Mouse (Mus musculus): ENCODE data around the gene Epn2. TPM values are rescaled to one million over a fixed set of nuclear protein-coding genes. Genes with fewer than 3 reads are reported as not detected.
A peak's percentile ranks its signal among the peaks of the same experiment; 100 is the strongest.
"Not testable (repeated sequence)": the region's sequence is repeated elsewhere in the genome, so short reads cannot be mapped to it uniquely, and the experiment has no call there.

Gene Epn2
- polyA plus RNA-seq, 2 experiments from 2014 or later, result 0.26 to 0.86 TPM

GRCm38 (mm10) chr11:61590516-61591213 lies 11.2 kb upstream of the Epn2 start:
- ATAC-seq, result no peak

GRCm38 (mm10) chr11:61585421-61585820 lies 5.9 kb upstream of the Epn2 start:
- no peak for ATAC-seq

GRCm38 (mm10) chr11:61584830-61585229 lies 5.3 kb upstream of the Epn2 start:
- ATAC-seq, result no peak

- ATAC-seq, result no peak
Observed at GRCm38 (mm10) chr11:61584096-61584495, 4.6 kb upstream of the Epn2 start.

- not testable (repeated sequence) for ATAC-seq
Observed at GRCm38 (mm10) chr11:61582808-61583207, 3.3 kb upstream of the Epn2 start.

- ATAC-seq, result no peak
Observed at GRCm38 (mm10) chr11:61579878-61580381, 443 bp upstream of the Epn2 start.

- ATAC-seq, result no peak
Observed at GRCm38 (mm10) chr11:61578541-61578982, 925 bp downstream of the Epn2 start.

GRCm38 (mm10) chr11:61577991-61578390 lies 1.5 kb downstream of the Epn2 start:
- no peak for ATAC-seq

- no peak for ATAC-seq
Observed at GRCm38 (mm10) chr11:61577349-61577748, 2.1 kb downstream of the Epn2 start.

GRCm38 (mm10) chr11:61573266-61573665 lies 6.2 kb downstream of the Epn2 start:
- no peak for ATAC-seq

GRCm38 (mm10) chr11:61571225-61571624 lies 8.3 kb downstream of the Epn2 start:
- ATAC-seq, result no peak

GRCm38 (mm10) chr11:61569671-61570070 lies 9.8 kb downstream of the Epn2 start:
- ATAC-seq, result no peak

- no peak for ATAC-seq
Observed at GRCm38 (mm10) chr11:61564566-61564965, 14.9 kb downstream of the Epn2 start.

GRCm38 (mm10) chr11:61563939-61564338 lies 15.5 kb downstream of the Epn2 start:
- peak; percentile 53 for ATAC-seq

GRCm38 (mm10) chr11:61562421-61562820 lies 17.1 kb downstream of the Epn2 start:
- ATAC-seq, result no peak

- no peak for ATAC-seq
Observed at GRCm38 (mm10) chr11:61559572-61559971, 19.9 kb downstream of the Epn2 start.

GRCm38 (mm10) chr11:61553015-61553754 lies 26.3 kb downstream of the Epn2 start:
- no peak for ATAC-seq

GRCm38 (mm10) chr11:61550631-61551030 lies 28.9 kb downstream of the Epn2 start:
- no peak for ATAC-seq

GRCm38 (mm10) chr11:61547710-61548109 lies 31.8 kb downstream of the Epn2 start:
- no peak for ATAC-seq

- no peak for ATAC-seq
Observed at GRCm38 (mm10) chr11:61546452-61546851, 33.0 kb downstream of the Epn2 start.

GRCm38 (mm10) chr11:61545586-61545985 lies 33.9 kb downstream of the Epn2 start:
- no peak for ATAC-seq

- ATAC-seq, result no peak
Observed at GRCm38 (mm10) chr11:61541106-61541505, 38.4 kb downstream of the Epn2 start.

- ATAC-seq, result no peak
Observed at GRCm38 (mm10) chr11:61540642-61541041, 38.8 kb downstream of the Epn2 start.

GRCm38 (mm10) chr11:61537362-61537761 lies 42.1 kb downstream of the Epn2 start:
- ATAC-seq, result no peak
